Mouse (Mus musculus) lung, adult 2 months (tissue): ENCODE data around the gene 4930447C04Rik.

Experiments used
- CTCF ChIP-seq: fragments of 200-500 bp; IDR thresholded peaks from 2 replicates; pipeline ENCODE4 v1.5.1; 2011; ENCODE audit warnings: mild to moderate bottlenecking, low read length, control low read depth; ENCODE audit not compliant: insufficient read depth
- POLR2A ChIP-seq: fragments of 200-500 bp; IDR thresholded peaks from 2 replicates; pipeline ENCODE4 v1.6.1; 2011; ENCODE audit warnings: low read depth, mild to moderate bottlenecking, control low read depth, low read length, borderline replicate concordance; ENCODE audit errors: extremely low read depth

DNA sequence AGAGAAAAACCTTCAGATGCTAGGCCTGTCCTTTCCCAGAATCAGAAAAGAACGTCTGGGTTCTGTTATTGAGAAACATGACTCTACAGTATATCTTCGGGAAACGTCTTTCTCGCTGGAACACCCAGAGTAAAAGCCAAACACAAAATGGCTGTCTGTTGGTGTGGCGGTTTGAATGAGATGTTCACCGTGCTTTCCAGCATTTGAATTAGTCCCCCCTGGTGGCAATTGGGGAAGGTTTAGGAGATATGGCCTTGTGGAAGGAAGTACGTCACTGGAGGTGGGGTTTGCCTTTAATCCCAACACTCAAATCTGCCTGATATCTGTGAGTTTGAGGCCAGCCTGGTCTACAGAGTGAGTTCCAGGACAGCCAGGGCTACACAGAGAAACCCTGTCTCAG is 27.0 kb upstream of the 4930447C04Rik start:
- TF ChIP-seq CTCF = no peak
- no peak for TF ChIP-seq POLR2A
